Mouse (Mus musculus) MEL (cell line): ENCODE measurements around the gene Tcte1. TPM values are rescaled to one million over a fixed set of nuclear protein-coding genes. Genes with fewer than 3 reads are reported as not detected.

Experiments
- DNase-seq: peaks from one replicate; pipeline ENCODE4 v3.0.0; 2011; ENCODE audit warnings: low read depth, low spot score
- H3K27ac ChIP-seq: 2 replicates; pipeline ENCODE4 v1.5.1; 2012; ENCODE audit warnings: low read depth, mild to moderate bottlenecking, control low read depth, low read length, moderate library complexity; ENCODE audit not compliant: control insufficient read depth
- H3K27me3 ChIP-seq, 2 experiments: fragments of 150-350 bp in 1 of 2; sonication (generic) in 1 of 2; 2 replicates each; pipeline ENCODE4 v1.6.1; 2012; ENCODE audit warnings: low read length in 2 of 2, mild to moderate bottlenecking in 2 of 2, improper control_type of control experiment in 1 of 2, moderate library complexity in 1 of 2; ENCODE audit not compliant: insufficient read depth in 2 of 2, control insufficient read depth in 1 of 2
- H3K36me3 ChIP-seq, 2 experiments: 2 replicates each; pipeline ENCODE4 v1.6.1; 2012 to 2014; ENCODE audit warnings: low read length in 2 of 2, improper control_type of control experiment in 1 of 2, inconsistent platforms in 1 of 2, mild to moderate bottlenecking in 1 of 2; ENCODE audit not compliant: insufficient read depth in 2 of 2, control insufficient read depth in 1 of 2
- H3K4me1 ChIP-seq, 2 experiments: fragments of 150-350 bp in 1 of 2; sonication (generic) in 1 of 2; 2 replicates each; pipeline ENCODE4 v1.6.1; 2012; ENCODE audit warnings: low read length in 2 of 2, improper control_type of control experiment in 1 of 2, mild to moderate bottlenecking in 1 of 2; ENCODE audit not compliant: insufficient read depth in 2 of 2, control insufficient read depth in 1 of 2
- H3K4me3 ChIP-seq, 2 experiments: fragments of 150-350 bp in 1 of 2; sonication (generic) in 1 of 2; 2 replicates each; pipeline ENCODE4 v1.5.1; 2012; ENCODE audit warnings: low read depth in 2 of 2, low read length in 2 of 2, mild to moderate bottlenecking in 2 of 2, moderate library complexity in 2 of 2, control low read depth in 1 of 2, improper control_type of control experiment in 1 of 2; ENCODE audit not compliant: control insufficient read depth in 1 of 2, insufficient read depth in 1 of 2
- H3K79me2 ChIP-seq: 2 replicates; pipeline ENCODE4 v1.6.1; 2012; ENCODE audit warnings: mild to moderate bottlenecking, low read length, moderate library complexity; ENCODE audit not compliant: control insufficient read depth, poor library complexity, insufficient read depth
- H3K9ac ChIP-seq: 2 replicates; pipeline ENCODE4 v1.6.1; 2012; ENCODE audit warnings: low read depth, mild to moderate bottlenecking, control low read depth, low read length, moderate library complexity; ENCODE audit not compliant: control insufficient read depth, poor library complexity, severe bottlenecking
- H3K9me3 ChIP-seq: fragments of 150-350 bp; sonication (generic); replicated peaks from 2 replicates; pipeline ENCODE4 v1.6.1; 2012; ENCODE audit warnings: mild to moderate bottlenecking, low read length, improper control_type of control experiment, moderate library complexity; ENCODE audit not compliant: insufficient read depth
- BHLHE40 ChIP-seq: IDR thresholded peaks from 2 replicates; pipeline ENCODE4 v1.6.1; 2012; ENCODE audit warnings: low read depth, mild to moderate bottlenecking, inconsistent platforms, low read length, improper control_type of control experiment, borderline replicate concordance
- CHD1 ChIP-seq: IDR thresholded peaks from 2 replicates; pipeline ENCODE4 v1.6.1; 2012; ENCODE audit warnings: low read depth, mild to moderate bottlenecking, inconsistent platforms, low read length, improper control_type of control experiment
- CTCF ChIP-seq, 3 experiments: IDR thresholded peaks in 2 of 3; conservative IDR thresholded peaks in 1 of 3; 2 replicates each; pipeline ENCODE4 v1.5.1; 2011 to 2012; ENCODE audit warnings: low read length in 3 of 3, low read depth in 2 of 3, mild to moderate bottlenecking in 2 of 3, improper control_type of control experiment in 1 of 3, inconsistent platforms in 1 of 3, mixed read lengths in 1 of 3, moderate library complexity in 1 of 3; ENCODE audit not compliant: control insufficient read depth in 1 of 3, insufficient read depth in 1 of 3, poor library complexity in 1 of 3, severe bottlenecking in 1 of 3
- ELF1 ChIP-seq: IDR thresholded peaks from 2 replicates; pipeline ENCODE4 v1.6.1; 2014; ENCODE audit warnings: low read depth, mild to moderate bottlenecking, inconsistent platforms, low read length, improper control_type of control experiment, moderate library complexity
- EP300 ChIP-seq, 2 experiments: IDR thresholded peaks; 2 replicates each; pipeline ENCODE4 v1.6.1; 2011; ENCODE audit warnings: improper control_type of control experiment in 2 of 2, low read length in 2 of 2, low read depth in 1 of 2, mild to moderate bottlenecking in 1 of 2
- ETS1 ChIP-seq: IDR thresholded peaks from 2 replicates; pipeline ENCODE4 v1.6.1; 2012; ENCODE audit warnings: low read depth, mild to moderate bottlenecking, inconsistent platforms, low read length, improper control_type of control experiment, moderate library complexity
- GABPA ChIP-seq: IDR thresholded peaks from 2 replicates; pipeline ENCODE4 v1.6.1; 2012; ENCODE audit warnings: low read depth, mild to moderate bottlenecking, inconsistent platforms, low read length, improper control_type of control experiment, moderate library complexity
- RAD21 ChIP-seq: IDR thresholded peaks from 2 replicates; pipeline ENCODE4 v1.6.1; 2011; ENCODE audit warnings: mild to moderate bottlenecking, low read depth, low read length, improper control_type of control experiment
- TBP ChIP-seq: IDR thresholded peaks from 2 replicates; pipeline ENCODE4 v1.8.0; 2011; ENCODE audit warnings: low read depth, low read length, improper control_type of control experiment
- TCF12 ChIP-seq: IDR thresholded peaks from 2 replicates; pipeline ENCODE4 v1.6.1; 2014; ENCODE audit warnings: low read depth, mild to moderate bottlenecking, inconsistent platforms, low read length, improper control_type of control experiment, moderate library complexity
- UBTF ChIP-seq: IDR thresholded peaks from 2 replicates; pipeline ENCODE4 v1.6.1; 2012; ENCODE audit warnings: low read depth, mild to moderate bottlenecking, inconsistent platforms, low read length, improper control_type of control experiment, moderate library complexity, borderline replicate concordance; ENCODE audit not compliant: insufficient read depth
- USF1 ChIP-seq: IDR thresholded peaks from 2 replicates; pipeline ENCODE4 v1.6.1; 2014; ENCODE audit warnings: low read depth, mild to moderate bottlenecking, inconsistent platforms, low read length, improper control_type of control experiment, moderate library complexity
- polyA plus RNA-seq, 2 experiments: library from polyadenylated mRNA; stranded (reverse) in 1 of 2; unstranded in 1 of 2; fragments of >175 nt in 1 of 2; fragments of >200 nt in 1 of 2; gene quantifications; 2 replicates each; pipeline versions ENCODE4 v1.2.1 to v1.2.4; 2012; ENCODE audit warnings: low replicate concordance in 2 of 2, low read depth in 1 of 2; ENCODE audit not compliant: insufficient read length in 2 of 2, insufficient read depth in 1 of 2, missing spikeins in 1 of 2
- total RNA-seq: library from RNA; depleted of rRNA; stranded (reverse); fragments of 300-350 nt; gene quantifications from 2 replicates; pipeline ENCODE4 v1.2.3, GENCODE M21; 2012

Tcte1 gene
- total and polyA plus RNA-seq, 3 experiments: not detected

- TF ChIP-seq ELF1 (no peak), RAD21 (peak; percentile 65), BHLHE40 (no peak)
Measured at GRCm38 (mm10) chr17:45516488-45516887, 6.7 kb upstream of the Tcte1 start (continued).

- no peak overlapping the region for H3K27ac ChIP-seq
- H3K36me3 ChIP-seq: no peaks in the 10 kb centered on the region; a peak in 1 of 4 replicates
Measured at GRCm38 (mm10) chr17:45517135-45517534, 6.1 kb upstream of the Tcte1 start.

DNA sequence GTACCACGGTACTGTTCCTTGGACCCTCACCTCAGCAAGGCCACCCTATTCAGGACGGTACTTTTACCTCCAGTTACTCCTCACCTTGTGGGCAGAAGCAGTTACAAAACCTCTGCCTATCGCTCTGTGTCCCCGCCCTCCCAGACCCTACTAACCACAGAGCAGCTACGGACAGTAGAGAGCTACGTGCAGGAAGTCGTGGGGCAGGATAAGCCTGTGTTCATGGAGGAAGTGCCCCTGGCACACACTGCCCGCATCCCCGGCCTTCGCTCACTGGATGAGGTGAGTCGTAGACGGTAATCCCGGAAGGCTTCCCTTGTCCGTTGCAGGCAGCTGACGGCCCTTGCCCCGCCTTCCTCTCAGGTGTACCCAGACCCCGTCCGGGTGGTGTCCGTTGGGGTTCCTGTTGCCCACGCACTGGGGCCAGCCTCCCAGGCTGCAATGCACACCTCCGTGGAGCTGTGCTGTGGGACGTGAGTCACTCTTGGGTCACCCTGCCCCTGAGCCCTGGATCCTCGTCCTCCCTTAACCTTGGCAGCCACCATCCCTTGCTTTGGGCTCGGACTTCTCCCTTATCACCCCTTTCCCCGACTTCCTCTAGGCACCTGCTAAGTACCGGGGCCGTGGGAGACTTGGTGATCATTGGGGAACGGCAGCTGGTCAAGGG, 5.6 kb upstream of the Tcte1 start:
- Histone ChIP-seq H3K4me1 (no peaks in the 10 kb centered on the region), H3K4me3 (no peak overlapping the region), H3K9me3 (no peaks in the 10 kb centered on the region), H3K27me3 (no peaks in the 10 kb centered on the region), H3K27ac (no peak overlapping the region), H3K79me2 (no peaks in the 10 kb centered on the region), H3K9ac (no peak overlapping the region), H3K36me3 (no peaks in the 10 kb centered on the region; a peak in 1 of 4 replicates)
- no peak for TF ChIP-seq ETS1
- TF ChIP-seq GABPA: no peak
- no peak for TF ChIP-seq TBP
- TF ChIP-seq TCF12: no peak
- TF ChIP-seq UBTF: no peak
- no peak for DNase-seq

More at GRCm38 (mm10) chr17:45517135-45517534, 6.1 kb upstream of the Tcte1 start:
- Histone ChIP-seq H3K9me3 (no peaks in the 10 kb centered on the region), H3K4me3 (no peak overlapping the region), H3K79me2 (no peaks in the 10 kb centered on the region), H3K4me1 (no peaks in the 10 kb centered on the region), H3K9ac (no peak overlapping the region), H3K27me3 (no peaks in the 10 kb centered on the region)
- TF ChIP-seq CTCF (IDR thresholded peaks at IDR 0.05 in 2 of 3, conservative IDR thresholded peaks at IDR 0.05 in 1 of 3; ENCODE audit: control insufficient read depth in 1 of 3, insufficient read depth in 1 of 3, low read depth in 2 of 3, low read length in 3 of 3, poor library complexity in 1 of 3, severe bottlenecking in 1 of 3) (no peak), CHD1 (no peak), EP300 (IDR thresholded peaks at IDR 0.05; ENCODE audit: low read depth in 1 of 2, low read length in 2 of 2) (no peak), USF1 (no peak)
- DNase-seq: no peak
